Mouse (Mus musculus): Measurements from ENCODE around the gene Nsg2. TPM values are rescaled to one million over a fixed set of nuclear protein-coding genes. Genes with fewer than 3 reads are reported as not detected.

Gene Nsg2
- polyA plus RNA-seq, 1 experiment from 2014 or later = 7.6 TPM

GRCm38 (mm10) chr11:32061020-32061419 lies 60.8 kb downstream of the Nsg2 start:
- no peak for ATAC-seq (ENCODE audit: low FRiP score, low read depth)
- no peak overlapping the region for H3K4me2 ChIP-seq (replicated peaks)
- 66% methylated on average over 2 of the region's 2 CpGs for WGBS
- H3K4me3 ChIP-seq = no peak overlapping the region
- no peaks in the 10 kb centered on the region for H3K9me3 ChIP-seq
- H3K4me1 ChIP-seq = no peaks in the 10 kb centered on the region
- H3K36me3 ChIP-seq = no peaks in the 10 kb centered on the region
- H3K9ac ChIP-seq = no peak overlapping the region
- H3K27me3 ChIP-seq = no peaks in the 10 kb centered on the region
- no peak overlapping the region for H3K27ac ChIP-seq

- Histone ChIP-seq H3K36me3 (no peaks in the 10 kb centered on the region), H3K9me3 (no peaks in the 10 kb centered on the region), H3K4me2 (replicated peaks) (no peak overlapping the region), H3K27ac (no peak overlapping the region), H3K9ac (no peak overlapping the region), H3K27me3 (no peaks in the 10 kb centered on the region), H3K4me1 (no peaks in the 10 kb centered on the region), H3K4me3 (no peak overlapping the region)
- WGBS = 90% methylated on average over 10 of the region's 10 CpGs
- ATAC-seq (ENCODE audit: low FRiP score, low read depth) = no peak
Measured at GRCm38 (mm10) chr11:32061874-32062273, 61.6 kb downstream of the Nsg2 start.

GRCm38 (mm10) chr11:32063775-32064510 lies 63.7 kb downstream of the Nsg2 start:
- Histone ChIP-seq H3K4me2 (replicated peaks) (no peak overlapping the region), H3K27ac (no peak overlapping the region), H3K4me3 (no peak overlapping the region), H3K9me3 (no peaks in the 10 kb centered on the region), H3K36me3 (no peaks in the 10 kb centered on the region), H3K9ac (no peak overlapping the region), H3K27me3 (no peaks in the 10 kb centered on the region), H3K4me1 (no peaks in the 10 kb centered on the region)
- 22% methylated on average over 10 of the region's 10 CpGs for WGBS
- ATAC-seq (ENCODE audit: low FRiP score, low read depth) = no peak

GRCm38 (mm10) chr11:32064511-32064862 lies 64.2 kb downstream of the Nsg2 start:
- Histone ChIP-seq H3K9ac (no peak overlapping the region), H3K4me3 (no peak overlapping the region), H3K36me3 (no peaks in the 10 kb centered on the region), H3K4me2 (replicated peaks) (no peak overlapping the region), H3K4me1 (no peaks in the 10 kb centered on the region), H3K27me3 (no peaks in the 10 kb centered on the region; the same call in 1 of the 2 replicates), H3K9me3 (no peaks in the 10 kb centered on the region), H3K27ac (no peak overlapping the region)
- WGBS = 26% methylated on average over 5 of the region's 5 CpGs
- ATAC-seq (ENCODE audit: low FRiP score, low read depth) = no peak

GRCm38 (mm10) chr11:32068736-32069490 lies 68.7 kb downstream of the Nsg2 start:
- no peak overlapping the region for H3K9ac ChIP-seq

GRCm38 (mm10) chr11:32075163-32075562 lies 74.9 kb downstream of the Nsg2 start:
- H3K36me3 ChIP-seq = no peaks in the 10 kb centered on the region
- peak overlapping the region; percentile 6; the same call in 1 of the 2 replicates for H3K27ac ChIP-seq
- peaks cover 7% of the 10 kb centered on the region; the same call in 1 of the 2 replicates for H3K4me1 ChIP-seq
- H3K4me2 ChIP-seq (replicated peaks) = no peak overlapping the region
- WGBS = 66% methylated on average over 2 of the region's 2 CpGs
- H3K27me3 ChIP-seq = no peaks in the 10 kb centered on the region
- ATAC-seq (ENCODE audit: low FRiP score, low read depth) = no peak
- H3K4me3 ChIP-seq = no peak overlapping the region
- H3K9me3 ChIP-seq = no peaks in the 10 kb centered on the region
- no peak overlapping the region for H3K9ac ChIP-seq

More at GRCm38 (mm10) chr11:32068736-32069490, 68.7 kb downstream of the Nsg2 start:
- Histone ChIP-seq H3K4me3 (no peak overlapping the region), H3K9me3 (no peaks in the 10 kb centered on the region), H3K27ac (no peak overlapping the region), H3K4me1 (no peaks in the 10 kb centered on the region), H3K36me3 (no peaks in the 10 kb centered on the region), H3K4me2 (replicated peaks) (no peak overlapping the region), H3K27me3 (no peaks in the 10 kb centered on the region; the same call in 1 of the 2 replicates)
- no peak for ATAC-seq (ENCODE audit: low FRiP score, low read depth)
- WGBS = 73% methylated on average over 12 of the region's 12 CpGs

- no peak overlapping the region for H3K27ac ChIP-seq
- H3K36me3 ChIP-seq = no peaks in the 10 kb centered on the region
- no peak for ATAC-seq (ENCODE audit: low FRiP score, low read depth)
- H3K27me3 ChIP-seq = no peaks in the 10 kb centered on the region
- no peaks in the 10 kb centered on the region; the same call in 1 of the 2 replicates for H3K9me3 ChIP-seq
- 69% methylated on average over 3 of the region's 3 CpGs for WGBS
- no peak overlapping the region for H3K4me2 ChIP-seq (replicated peaks)
- H3K4me3 ChIP-seq = no peak overlapping the region
- H3K9ac ChIP-seq = no peak overlapping the region
- H3K4me1 ChIP-seq = peaks cover 24% of the 10 kb centered on the region
Measured at GRCm38 (mm10) chr11:32083462-32083861, 83.2 kb downstream of the Nsg2 start.

- no peak for ATAC-seq (ENCODE audit: low FRiP score, low read depth)
- no peak overlapping the region for H3K4me2 ChIP-seq (replicated peaks)
- H3K27ac ChIP-seq = no peak overlapping the region; the same call in 1 of the 2 replicates
- H3K27me3 ChIP-seq = no peaks in the 10 kb centered on the region
- WGBS = 73% methylated on average over 1 of the region's 1 CpGs
- peaks cover 24% of the 10 kb centered on the region for H3K4me1 ChIP-seq
- H3K9me3 ChIP-seq = no peaks in the 10 kb centered on the region; the same call in 1 of the 2 replicates
- H3K4me3 ChIP-seq = no peak overlapping the region
- no peaks in the 10 kb centered on the region for H3K36me3 ChIP-seq
- H3K9ac ChIP-seq = no peak overlapping the region
Measured at GRCm38 (mm10) chr11:32086525-32086924, 86.3 kb downstream of the Nsg2 start.

- H3K4me2 ChIP-seq (replicated peaks) = no peak overlapping the region
- no peaks in the 10 kb centered on the region for H3K27me3 ChIP-seq
- WGBS = 7% methylated on average over 2 of the region's 2 CpGs
- peak overlapping the region; percentile 16; the same call in 1 of the 2 replicates for H3K27ac ChIP-seq
- no peak overlapping the region for H3K9ac ChIP-seq
- H3K36me3 ChIP-seq = no peaks in the 10 kb centered on the region
- peak; percentile 88 for ATAC-seq (ENCODE audit: low FRiP score, low read depth)
- H3K9me3 ChIP-seq = no peaks in the 10 kb centered on the region; the same call in 1 of the 2 replicates
- no peak overlapping the region for H3K4me3 ChIP-seq
- peaks cover 24% of the 10 kb centered on the region for H3K4me1 ChIP-seq
Measured at GRCm38 (mm10) chr11:32087376-32087775, 87.1 kb downstream of the Nsg2 start.

GRCm38 (mm10) chr11:32087779-32088442 lies 87.6 kb downstream of the Nsg2 start:
- peak; percentile 45; the same call in 1 of the 2 replicates for ATAC-seq (ENCODE audit: low FRiP score, low read depth)
- 68% methylated on average over 9 of the region's 9 CpGs for WGBS

GRCm38 (mm10) chr11:32095793-32096192 lies 95.5 kb downstream of the Nsg2 start:
- WGBS = 72% methylated on average over 4 of the region's 4 CpGs
- Histone ChIP-seq H3K9ac (no peak overlapping the region), H3K4me2 (replicated peaks) (no peak overlapping the region), H3K4me1 (no peaks in the 10 kb centered on the region), H3K9me3 (no peaks in the 10 kb centered on the region), H3K27ac (no peak overlapping the region), H3K27me3 (no peaks in the 10 kb centered on the region), H3K36me3 (no peaks in the 10 kb centered on the region), H3K4me3 (no peak overlapping the region)
- no peak for ATAC-seq (ENCODE audit: low FRiP score, low read depth)

More at GRCm38 (mm10) chr11:32087779-32088442, 87.6 kb downstream of the Nsg2 start:
- Histone ChIP-seq H3K27ac (no peak overlapping the region), H3K4me2 (replicated peaks) (no peak overlapping the region), H3K4me1 (peaks cover 24% of the 10 kb centered on the region), H3K9ac (no peak overlapping the region), H3K36me3 (no peaks in the 10 kb centered on the region), H3K9me3 (no peaks in the 10 kb centered on the region; the same call in 1 of the 2 replicates), H3K27me3 (no peaks in the 10 kb centered on the region), H3K4me3 (no peak overlapping the region)

- WGBS = 86% methylated on average over 6 of the region's 6 CpGs
- H3K4me3 ChIP-seq = no peak overlapping the region
- no peak for ATAC-seq (ENCODE audit: low FRiP score, low read depth)
- H3K9me3 ChIP-seq = no peaks in the 10 kb centered on the region
- no peak overlapping the region for H3K27ac ChIP-seq
- 0 out of 2 replicates have a peak, but pooled peaks cover 5% of the 10 kb centered on the region for H3K4me1 ChIP-seq
- no peaks in the 10 kb centered on the region for H3K36me3 ChIP-seq
- no peak overlapping the region for H3K4me2 ChIP-seq (replicated peaks)
- no peaks in the 10 kb centered on the region for H3K27me3 ChIP-seq
- H3K9ac ChIP-seq = no peak overlapping the region
Measured at GRCm38 (mm10) chr11:32096346-32096745, 96.1 kb downstream of the Nsg2 start.

Data from limb, embryonic 13.5 days (tissue).